Mouse (Mus musculus): Measurements from ENCODE around the gene Cilp.

Cilp gene

GRCm38 (mm10) chr9:65293580-65293972, 28.6 kb downstream of the Cilp start:
- no peak for DNase-seq (ENCODE audit: low spot score in 2 of 2)

- DNase-seq (ENCODE audit: low spot score in 2 of 2): peak; percentile 93 to 96
Measured at GRCm38 (mm10) chr9:65293973-65294715, 29.2 kb downstream of the Cilp start, which contains the start of gene Clpx. Clpx (plus strand) TSS chr9:65294260.

- no peak for DNase-seq (ENCODE audit: low spot score in 2 of 2)
Measured at GRCm38 (mm10) chr9:65294716-65295378, 29.9 kb downstream of the Cilp start.

- no peak for DNase-seq (ENCODE audit: low spot score in 2 of 2)
Measured at GRCm38 (mm10) chr9:65297056-65297455, 32.1 kb downstream of the Cilp start.

- DNase-seq (ENCODE audit: low spot score in 2 of 2): no peak
Measured at GRCm38 (mm10) chr9:65298761-65299160, 33.8 kb downstream of the Cilp start.

GRCm38 (mm10) chr9:65299650-65300049, 34.7 kb downstream of the Cilp start:
- no peak for DNase-seq (ENCODE audit: low spot score in 2 of 2)

GRCm38 (mm10) chr9:65302327-65302983, 37.5 kb downstream of the Cilp start:
- no peak for DNase-seq (ENCODE audit: low spot score in 2 of 2)

GRCm38 (mm10) chr9:65303586-65303985, 38.6 kb downstream of the Cilp start:
- no peak for DNase-seq (ENCODE audit: low spot score in 2 of 2)

GRCm38 (mm10) chr9:65304300-65304699, 39.3 kb downstream of the Cilp start:
- DNase-seq (ENCODE audit: low spot score in 2 of 2): no peak

- DNase-seq (ENCODE audit: low spot score in 2 of 2): no peak
Measured at GRCm38 (mm10) chr9:65306672-65307071, 41.7 kb downstream of the Cilp start.

- no peak for DNase-seq (ENCODE audit: low spot score in 2 of 2)
Measured at GRCm38 (mm10) chr9:65308011-65308410, 43.0 kb downstream of the Cilp start.

- no peak for DNase-seq (ENCODE audit: low spot score in 2 of 2)
Measured at GRCm38 (mm10) chr9:65312669-65313357, 47.8 kb downstream of the Cilp start.

- DNase-seq (ENCODE audit: low spot score in 2 of 2): no peak
Measured at GRCm38 (mm10) chr9:65313846-65314245, 48.9 kb downstream of the Cilp start.

- no peak for DNase-seq (ENCODE audit: low spot score in 2 of 2)
Measured at GRCm38 (mm10) chr9:65322255-65322900, 57.4 kb downstream of the Cilp start.

GRCm38 (mm10) chr9:65325971-65326370, 61.0 kb downstream of the Cilp start:
- no peak for DNase-seq (ENCODE audit: low spot score in 2 of 2)

GRCm38 (mm10) chr9:65327371-65327770, 62.4 kb downstream of the Cilp start:
- DNase-seq (ENCODE audit: low spot score in 2 of 2): no peak
